Mouse (Mus musculus) testis, postnatal 10 days (tissue): ENCODE results near the gene Txk.

ENCODE experiments used
- DNase-seq: peaks from one replicate; pipeline ENCODE4 v3.0.0; 2021; ENCODE audit warnings: low spot score

Txk gene

GRCm38 (mm10) chr5:72751056-72751758 lies 1.4 kb downstream of the Txk start:
- no peak for DNase-seq

DNA sequence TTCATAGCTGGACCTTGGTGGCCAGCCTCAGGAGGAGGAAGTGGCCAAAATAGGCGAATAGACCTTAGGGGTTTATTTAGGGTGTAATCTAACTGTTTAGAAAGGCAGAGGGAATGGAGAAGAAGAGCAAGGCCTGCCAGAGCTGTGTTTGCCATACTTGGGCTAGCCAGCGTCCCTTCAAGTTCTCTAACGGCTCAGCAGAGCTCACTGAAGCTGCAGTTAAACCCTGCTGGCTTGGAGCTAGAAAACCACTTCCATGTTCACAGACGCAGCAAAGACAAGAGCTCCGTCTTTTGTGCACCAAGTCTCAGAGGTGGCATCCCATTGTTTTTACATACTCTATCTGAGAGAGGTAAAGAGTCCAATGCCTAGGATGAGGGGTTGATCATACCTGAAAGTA lies 2.4 kb downstream of the Txk start:
- DNase-seq, result no peak

DNA sequence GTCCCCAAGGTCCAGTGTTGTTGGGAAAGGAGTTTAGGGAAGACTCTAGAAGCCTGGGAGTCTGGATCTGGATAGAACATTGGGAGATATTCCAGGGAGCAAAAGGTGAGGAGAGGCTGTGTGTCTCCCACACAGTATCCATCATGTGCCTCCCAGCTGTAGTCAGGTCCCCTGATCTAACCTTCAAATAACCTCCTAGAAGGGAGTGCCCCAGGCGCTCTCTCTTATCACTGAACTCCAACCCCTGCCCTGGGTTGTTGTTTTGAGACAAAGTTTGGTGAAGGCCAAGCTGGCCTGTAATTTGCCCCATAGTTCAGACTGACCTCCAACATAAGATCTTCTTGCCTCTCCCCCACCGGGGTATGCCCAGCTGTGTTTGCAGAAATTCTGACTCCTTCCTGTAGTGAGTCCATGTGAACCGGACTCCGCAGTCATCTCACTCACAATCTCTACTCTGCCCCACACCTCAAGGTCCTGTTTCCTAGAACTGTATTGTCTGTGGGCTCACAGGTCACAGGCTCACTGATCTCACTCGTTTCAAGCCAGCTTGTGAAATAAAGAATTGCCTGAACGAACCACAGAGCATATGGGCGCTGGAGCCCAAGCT lies 3.8 kb downstream of the Txk start:
- no peak for DNase-seq

DNA sequence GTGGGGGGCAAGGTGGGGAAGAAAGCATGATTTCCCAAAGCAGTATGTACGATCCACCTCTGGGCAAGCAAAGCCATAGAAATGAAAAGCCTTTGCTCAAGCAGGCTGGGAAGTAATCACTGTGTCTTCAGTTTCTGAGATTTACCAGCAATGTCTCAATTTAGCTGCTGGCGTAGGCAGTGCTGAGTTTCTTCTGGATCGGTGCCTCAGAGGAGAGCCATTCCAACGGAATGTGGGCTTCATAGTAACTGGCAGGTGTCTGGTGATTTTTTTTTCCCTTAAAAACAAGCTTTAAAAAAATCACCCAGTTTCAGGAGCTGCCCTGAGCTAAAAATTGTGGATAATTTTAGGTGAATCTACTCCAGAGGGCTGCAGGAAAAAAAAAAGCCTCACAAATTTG lies 5.2 kb downstream of the Txk start:
- no peak for DNase-seq

GRCm38 (mm10) chr5:72746461-72746860 lies 6.1 kb downstream of the Txk start:
- DNase-seq, result no peak

DNA sequence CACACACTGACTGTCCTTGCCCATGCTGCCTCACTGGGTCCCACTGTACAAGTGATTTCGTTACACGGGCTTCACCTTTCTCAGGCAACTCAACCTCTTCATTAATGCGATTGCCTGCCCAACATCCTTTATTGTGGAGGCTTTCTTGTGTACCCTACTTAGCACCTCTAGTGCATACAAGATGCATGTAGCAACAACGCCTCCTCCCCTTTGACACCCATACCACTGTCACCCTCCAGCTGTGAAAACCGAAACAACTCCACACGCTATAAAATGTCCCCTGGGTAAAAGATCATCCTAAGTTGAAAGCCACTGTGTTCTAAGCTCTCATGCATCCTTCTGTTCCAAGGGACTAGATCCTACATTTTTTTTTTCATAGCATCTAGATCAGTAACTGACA lies 9.5 kb downstream of the Txk start:
- no peak for DNase-seq

GRCm38 (mm10) chr5:72736868-72737267 lies 15.7 kb downstream of the Txk start:
- no peak for DNase-seq

DNA sequence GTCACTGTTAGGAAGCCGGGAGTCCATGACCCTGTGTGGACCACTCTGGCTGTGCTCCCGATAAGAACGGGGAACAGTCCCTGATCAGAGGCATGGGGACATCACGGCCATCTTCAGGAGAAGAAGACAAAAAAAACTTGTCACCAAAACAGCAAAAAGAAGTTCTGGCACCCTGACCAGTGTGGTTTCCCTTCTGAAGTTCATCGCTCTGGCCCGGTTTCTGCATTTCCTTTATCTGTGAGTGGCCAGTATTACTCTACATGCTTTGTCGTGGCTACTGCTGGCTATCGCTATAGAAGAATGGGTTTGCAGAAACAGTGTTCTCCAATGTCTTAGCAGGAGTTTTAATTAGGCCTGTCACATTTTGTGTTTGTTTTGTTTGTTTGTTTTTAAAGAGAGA lies 16.1 kb downstream of the Txk start:
- no peak for DNase-seq

DNA sequence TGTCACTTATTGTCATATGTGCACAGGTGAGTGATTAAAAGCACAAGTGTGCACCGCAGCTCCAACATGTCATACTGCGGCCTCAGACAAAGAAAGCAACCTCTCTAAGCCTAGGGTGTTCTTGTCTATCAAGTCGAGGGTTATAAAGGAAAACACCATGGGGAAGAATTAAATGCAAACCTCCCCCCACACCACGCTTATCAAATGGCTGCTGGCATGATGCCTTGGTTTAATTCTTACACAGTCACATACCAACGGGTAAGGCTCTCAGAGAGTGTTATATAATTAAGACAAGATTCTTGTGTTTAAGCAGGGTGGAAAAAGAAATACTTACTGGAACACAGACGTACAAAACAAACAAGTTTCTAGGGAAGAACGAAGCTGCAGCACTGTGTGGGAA lies 16.8 kb downstream of the Txk start:
- DNase-seq, result no peak

DNA sequence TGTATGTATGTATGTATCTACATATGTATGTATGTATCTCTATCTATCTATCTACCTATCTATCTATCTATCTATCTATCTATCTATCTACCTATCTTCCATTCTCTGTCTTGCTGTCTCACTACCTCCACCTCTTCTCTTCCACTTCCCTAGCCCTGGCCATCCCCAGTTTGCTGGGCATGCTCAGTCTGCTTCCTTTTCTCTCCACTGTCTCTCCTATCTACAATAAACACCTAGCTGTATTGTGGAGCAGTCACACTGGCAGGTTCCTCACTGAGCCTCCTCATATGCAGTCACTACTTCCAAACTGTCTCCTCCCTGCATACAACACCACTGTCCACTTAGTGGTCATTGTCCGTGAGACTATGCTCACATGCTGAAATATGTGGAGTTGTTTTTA lies 19.7 kb downstream of the Txk start:
- DNase-seq, result no peak

GRCm38 (mm10) chr5:72725404-72725803 lies 27.2 kb downstream of the Txk start:
- DNase-seq, result no peak

GRCm38 (mm10) chr5:72723429-72723828 lies 29.1 kb downstream of the Txk start:
- no peak for DNase-seq

- no peak for DNase-seq
Observed at GRCm38 (mm10) chr5:72720587-72720986, 32.0 kb downstream of the Txk start.

GRCm38 (mm10) chr5:72710572-72711278 lies 41.9 kb downstream of the Txk start:
- DNase-seq, result peak; percentile 84

- no peak for DNase-seq
Observed at GRCm38 (mm10) chr5:72709976-72710375, 42.6 kb downstream of the Txk start.

DNA sequence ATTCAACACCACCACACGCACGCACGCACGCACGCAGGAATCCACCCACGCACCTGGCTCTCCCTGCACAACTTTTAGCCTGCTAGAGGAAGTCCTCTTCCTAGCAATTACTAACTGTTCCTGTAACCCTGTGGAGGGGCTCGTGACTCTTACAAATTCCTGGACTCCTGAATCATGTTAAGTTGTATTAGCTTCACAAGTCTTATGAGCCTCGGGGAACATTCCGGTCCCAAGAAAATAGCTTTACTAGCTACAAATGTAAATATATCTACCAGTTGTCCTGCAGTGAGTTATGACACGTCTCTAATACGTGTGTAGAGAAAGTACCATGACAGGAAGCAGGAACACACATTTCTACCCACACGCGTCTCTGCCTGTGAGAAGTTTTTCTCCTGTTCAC lies 43.1 kb downstream of the Txk start:
- no peak for DNase-seq

DNA sequence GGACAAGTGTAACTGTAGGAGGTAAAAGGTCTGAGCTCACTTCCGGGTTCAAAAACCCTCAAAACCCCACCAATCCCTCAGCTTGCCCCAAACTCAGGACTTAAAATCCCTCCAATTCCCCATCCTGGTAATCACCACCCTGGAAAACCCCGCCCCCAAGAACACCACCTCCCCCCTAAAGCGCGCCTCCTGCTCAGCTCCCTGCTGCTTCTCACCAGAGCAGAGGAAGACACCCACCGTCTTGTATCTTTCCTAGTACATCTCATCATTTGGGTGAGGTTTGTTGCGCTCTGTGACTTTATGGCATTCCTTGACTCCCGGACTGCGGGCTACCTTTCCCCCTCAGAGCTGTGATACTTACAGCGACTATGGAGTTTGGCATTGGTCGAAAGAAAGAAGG lies 45.9 kb downstream of the Txk start:
- DNase-seq, result no peak

DNA sequence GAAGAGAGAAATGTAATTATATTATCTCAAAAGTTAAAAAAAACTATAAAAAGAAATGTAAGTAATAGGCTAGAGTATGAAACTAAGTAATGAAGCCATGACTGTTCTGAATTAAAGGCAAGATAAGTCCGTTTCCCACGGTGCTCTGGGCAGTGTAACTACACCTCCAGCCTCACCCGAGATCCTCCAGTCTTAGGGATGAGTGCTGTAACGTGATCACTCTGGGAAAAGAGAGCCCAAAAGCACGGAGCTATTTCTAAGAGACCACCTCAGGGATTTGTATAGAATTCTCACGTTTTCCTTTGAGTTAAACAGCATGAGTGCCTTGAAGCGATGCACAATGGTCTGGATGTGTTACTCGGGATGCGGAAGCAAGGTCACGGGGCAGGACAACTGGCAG lies 46.5 kb downstream of the Txk start:
- DNase-seq, result no peak

DNA sequence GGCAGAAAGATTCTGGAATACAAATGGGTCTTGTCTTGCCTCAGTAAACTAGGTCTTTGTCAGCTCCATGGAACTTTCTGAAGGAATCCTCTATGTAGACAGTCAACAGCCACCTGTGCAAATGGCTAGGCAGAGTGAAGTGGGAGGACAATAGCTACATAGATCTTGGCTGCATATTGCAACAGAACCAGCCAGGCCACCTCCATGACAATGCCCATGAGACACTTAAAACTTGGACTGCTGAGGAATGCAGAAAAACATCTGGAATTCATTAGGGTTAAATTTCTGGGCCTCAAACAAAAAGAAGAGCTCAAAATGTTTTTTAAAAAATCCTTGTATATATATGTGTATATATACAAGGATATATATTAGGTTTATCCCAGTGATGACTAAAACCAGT lies 50.4 kb downstream of the Txk start:
- no peak for DNase-seq

DNA sequence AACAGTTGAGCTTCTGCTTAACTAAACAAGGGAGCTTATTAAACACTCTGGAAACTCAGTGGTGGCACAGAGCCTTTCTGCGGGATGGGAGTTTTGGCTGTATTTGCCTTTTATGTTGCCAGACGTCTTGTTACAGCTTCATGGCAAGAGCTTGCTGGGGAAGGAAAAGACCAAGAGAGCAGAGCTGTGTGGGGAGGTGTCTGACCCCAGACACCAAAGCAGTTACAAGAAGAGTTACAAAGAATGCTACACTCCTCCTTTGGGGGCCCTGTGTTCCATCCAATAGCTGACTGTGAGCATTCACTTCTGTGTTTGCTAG lies 53.1 kb downstream of the Txk start:
- no peak for DNase-seq

- DNase-seq, result no peak
Observed at GRCm38 (mm10) chr5:72698818-72699499, 53.6 kb downstream of the Txk start.

DNA sequence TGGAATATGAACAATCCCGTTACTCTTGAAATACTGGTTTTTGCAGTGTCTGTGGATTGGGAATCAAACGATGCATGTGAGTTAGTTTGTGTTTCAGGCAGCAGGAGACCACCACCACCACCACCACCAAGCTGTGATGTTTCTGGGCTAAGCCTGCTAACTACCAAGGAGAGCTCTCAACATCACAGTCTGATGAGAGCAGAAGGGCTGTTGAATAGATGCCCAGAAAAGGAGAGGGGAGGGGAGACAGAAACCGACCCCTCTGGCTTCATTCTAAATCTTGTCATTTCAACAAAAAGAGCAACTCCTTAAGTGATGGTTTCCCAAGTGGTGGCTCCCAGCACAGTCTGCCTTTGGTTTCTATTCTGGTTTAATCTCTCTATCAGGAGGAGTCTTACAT lies 54.2 kb downstream of the Txk start:
- DNase-seq, result no peak

DNA sequence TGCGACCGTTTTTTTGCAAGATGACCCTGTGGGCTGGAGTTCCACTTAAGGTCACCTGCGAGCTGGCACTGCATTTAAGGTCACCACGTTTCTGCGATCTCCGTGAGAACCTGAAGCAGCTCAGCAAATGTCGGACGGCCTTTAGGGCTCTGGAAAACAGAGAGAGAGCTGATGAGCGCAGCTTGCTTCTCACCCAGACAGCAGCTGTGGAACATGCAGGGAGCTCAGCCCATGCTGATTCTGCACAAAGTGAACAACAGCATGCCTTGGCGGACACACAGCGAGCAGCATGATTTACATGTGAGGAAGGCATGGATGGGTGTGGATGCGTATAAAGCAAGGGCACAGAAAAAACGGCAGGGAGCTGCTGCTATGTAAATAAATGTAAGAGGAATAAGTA lies 56.1 kb downstream of the Txk start:
- no peak for DNase-seq
